Mouse (Mus musculus) spleen, adult 18-20 months (tissue): ENCODE results near the gene Fndc3a.

Experiments used
- DNase-seq, 2 experiments: peaks; one replicate each; pipeline ENCODE4 v3.0.0; 2022; ENCODE audit warnings: mixed read lengths in 2 of 2

Gene Fndc3a

DNA sequence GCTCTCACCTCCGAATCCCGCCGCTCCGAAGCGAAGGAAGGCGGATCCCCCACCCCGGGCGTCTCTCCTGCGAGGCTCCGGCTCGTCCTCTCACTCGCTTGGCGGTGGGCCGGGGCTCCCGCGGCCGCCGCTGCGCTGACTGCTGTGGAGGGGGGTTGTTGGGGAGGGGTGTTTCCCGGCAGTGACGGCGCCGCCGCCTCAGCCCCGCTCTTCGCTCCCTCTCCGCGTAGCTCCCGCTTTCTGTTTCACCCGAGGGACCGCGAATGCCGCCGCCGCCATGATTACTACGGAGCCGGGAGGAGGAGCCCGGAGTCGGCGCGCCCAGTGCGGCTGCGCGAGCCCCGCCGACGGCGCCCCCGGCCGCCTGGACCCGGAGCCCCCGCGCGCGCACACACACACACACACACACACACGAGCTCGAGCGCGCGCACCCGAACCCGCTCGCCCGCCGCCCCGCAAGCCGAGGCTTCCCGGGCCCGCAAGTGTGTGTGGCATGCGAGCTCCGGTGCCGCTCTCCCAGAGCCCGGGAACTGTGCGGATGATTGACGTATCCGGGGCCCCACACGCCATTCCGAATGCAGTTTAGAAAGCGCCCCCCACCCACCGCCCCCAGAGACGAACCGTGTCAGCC, at the start of gene Fndc3a:
TSS of gene Fndc3a (minus strand) at position 294 of the 631 bp plus-strand sequence.
- DNase-seq, result peak; percentile 77 to 85

DNA sequence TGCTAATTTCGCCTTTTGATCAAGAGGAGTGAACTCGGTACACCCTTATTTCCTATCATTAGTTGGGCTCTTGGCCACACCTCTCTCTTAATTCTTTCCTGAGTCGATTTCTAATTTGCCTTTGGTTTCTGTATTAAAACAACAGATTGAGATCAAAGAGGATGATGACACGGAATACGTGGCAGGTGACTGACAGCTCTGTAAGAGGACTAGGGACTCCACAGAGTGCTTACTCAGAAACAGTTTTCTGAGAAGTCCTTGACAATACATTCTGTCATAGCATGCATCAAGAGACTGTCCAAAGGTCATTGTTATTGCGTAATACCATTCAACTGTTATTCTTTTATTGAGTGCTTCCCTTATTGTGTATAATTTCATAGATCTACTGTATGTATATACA, 43.1 kb upstream of the Fndc3a start:
- DNase-seq, result no peak

DNA sequence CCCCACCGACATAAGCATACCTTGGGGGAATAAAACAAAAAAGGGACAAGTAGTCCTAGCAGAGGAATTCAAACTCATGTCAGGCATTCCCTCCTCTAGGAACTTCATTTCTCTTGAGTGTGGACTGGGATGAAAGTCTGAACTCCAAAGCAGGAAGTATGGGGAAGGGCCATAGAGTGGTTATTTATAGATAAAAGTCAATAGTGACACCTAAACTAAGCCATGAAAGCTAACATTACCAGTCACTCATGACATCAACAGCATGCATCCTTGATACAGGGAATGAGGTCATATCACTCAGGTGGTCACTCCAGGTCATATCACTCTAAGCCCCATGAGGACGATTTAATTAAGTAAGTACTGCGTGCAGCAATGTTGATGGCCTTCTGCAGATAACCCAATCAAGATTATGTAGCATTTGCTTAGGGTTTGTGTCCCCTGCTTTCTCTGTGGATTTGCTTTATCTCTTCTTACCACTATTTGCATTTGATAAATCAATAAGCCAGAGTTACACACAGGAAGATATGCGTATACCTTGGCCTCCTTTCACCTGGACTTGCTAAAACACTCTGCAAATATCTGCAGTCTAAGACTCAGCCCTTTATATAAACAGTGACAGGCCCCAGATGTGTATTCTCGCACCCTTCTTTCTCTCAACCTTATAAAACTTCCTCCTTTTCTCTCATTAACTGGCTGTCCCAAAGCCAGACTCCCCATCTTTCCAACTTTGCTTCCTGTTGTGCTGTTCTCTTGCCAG, 40.8 kb upstream of the Fndc3a start:
- no peak for DNase-seq

GRCm38 (mm10) chr14:72748331-72748730, 38.5 kb upstream of the Fndc3a start:
- no peak for DNase-seq

GRCm38 (mm10) chr14:72741667-72742066, 31.9 kb upstream of the Fndc3a start:
- DNase-seq, result no peak

- DNase-seq, result no peak
These were observed 30.5 kb upstream of the Fndc3a start for GRCm38 (mm10) chr14:72740336-72740735.

- no peak for DNase-seq
These were observed 29.8 kb upstream of the Fndc3a start for GRCm38 (mm10) chr14:72739484-72740208.

DNA sequence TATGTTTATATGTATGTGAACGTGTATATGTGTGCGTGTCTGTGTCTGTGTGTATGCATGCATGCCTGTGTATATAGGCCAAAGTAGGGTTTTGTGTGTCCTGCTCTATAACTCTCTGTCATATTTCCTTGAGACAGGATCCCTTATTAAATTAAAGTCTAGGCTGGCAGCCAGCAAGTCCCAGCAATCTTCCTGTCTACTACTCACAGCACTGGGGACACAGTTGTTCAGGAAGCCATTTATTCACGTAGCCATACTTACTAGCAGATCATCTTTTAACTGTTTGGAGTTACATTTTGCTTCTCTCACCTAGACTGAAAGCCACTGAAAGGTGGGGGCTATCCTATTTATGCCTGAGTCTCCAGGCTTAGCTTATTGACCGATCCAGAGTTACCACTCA, 29.0 kb upstream of the Fndc3a start:
- no peak for DNase-seq

- DNase-seq, result no peak
These were observed 28.4 kb upstream of the Fndc3a start for GRCm38 (mm10) chr14:72738217-72738616.

DNA sequence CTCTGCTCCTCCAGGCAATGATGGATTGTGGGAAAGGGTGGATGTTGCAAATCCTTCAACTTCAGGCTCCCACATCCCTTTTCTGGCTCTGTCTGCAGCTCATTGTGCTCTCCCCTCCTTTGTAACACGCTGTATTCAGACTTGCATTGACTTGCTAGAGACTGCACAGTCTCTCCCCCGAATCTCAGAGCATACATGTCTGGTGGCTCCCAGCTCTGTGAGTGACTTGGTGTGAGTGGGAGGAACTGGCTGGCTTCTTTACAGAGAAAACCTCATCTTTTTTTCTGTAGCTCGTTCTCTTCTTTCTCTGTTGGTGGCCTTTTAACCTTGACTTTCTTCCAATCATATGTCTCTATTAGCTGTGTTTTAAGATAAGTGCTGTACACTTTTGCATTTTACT, 16.1 kb upstream of the Fndc3a start:
- no peak for DNase-seq

GRCm38 (mm10) chr14:72722274-72723053, 12.7 kb upstream of the Fndc3a start:
- no peak for DNase-seq

DNA sequence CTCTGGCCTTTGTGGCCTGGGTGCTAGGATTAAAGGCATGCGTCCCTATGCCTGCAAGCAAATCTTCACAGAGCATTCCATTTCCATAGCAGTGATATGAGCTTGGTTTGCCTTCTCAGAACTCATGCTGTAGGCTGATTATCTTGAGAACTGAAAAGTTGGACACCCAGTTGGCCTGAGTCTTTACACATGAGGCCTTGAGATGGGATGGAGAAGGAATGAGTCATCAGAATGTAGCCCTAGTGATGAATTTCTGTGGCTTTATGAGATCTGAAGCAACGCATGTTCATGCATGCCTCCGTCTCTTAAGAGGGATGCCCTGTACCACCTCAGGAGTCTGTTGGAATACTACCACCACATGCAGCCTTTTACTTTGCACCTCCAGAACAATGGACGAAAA, 6.4 kb upstream of the Fndc3a start:
- no peak for DNase-seq

- DNase-seq, result no peak
These were observed 1.3 kb upstream of the Fndc3a start for GRCm38 (mm10) chr14:72711130-72711529.

- peak in 1 of 2 experiments; percentile 20 for DNase-seq
These were observed 681 bp upstream of the Fndc3a start for GRCm38 (mm10) chr14:72710341-72711027.

DNA sequence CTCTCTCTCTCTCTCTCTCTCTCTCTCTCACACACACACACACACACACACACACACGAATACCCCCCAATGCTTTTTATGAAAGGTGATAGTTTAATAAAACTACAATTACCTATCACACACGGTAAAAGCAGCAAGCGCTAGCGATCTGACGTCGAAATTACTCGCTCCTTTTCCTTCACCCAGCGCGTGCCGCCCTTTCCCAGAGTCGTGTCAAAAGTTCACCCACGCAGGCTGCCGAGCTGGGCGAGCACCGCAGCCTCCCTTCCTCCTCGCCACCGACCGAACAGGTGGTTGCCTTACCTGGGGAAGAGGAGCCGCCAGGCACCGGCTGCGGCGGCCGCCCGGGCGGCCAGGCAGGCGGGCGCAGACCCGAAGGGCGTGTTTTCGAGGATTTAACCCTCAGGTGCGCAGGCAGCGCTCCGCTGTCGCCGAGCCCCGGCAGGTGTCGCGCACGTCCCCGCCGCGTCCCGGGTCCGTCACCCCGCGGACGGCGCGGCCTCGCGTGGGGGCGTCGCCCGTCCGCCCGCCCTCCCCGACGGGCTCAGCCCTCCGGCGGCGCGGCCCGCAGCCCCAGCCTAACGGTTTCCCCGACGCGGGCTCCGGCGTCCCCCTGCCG, 603 bp downstream of the Fndc3a start:
- DNase-seq, result peak; percentile 69 to 75

DNA sequence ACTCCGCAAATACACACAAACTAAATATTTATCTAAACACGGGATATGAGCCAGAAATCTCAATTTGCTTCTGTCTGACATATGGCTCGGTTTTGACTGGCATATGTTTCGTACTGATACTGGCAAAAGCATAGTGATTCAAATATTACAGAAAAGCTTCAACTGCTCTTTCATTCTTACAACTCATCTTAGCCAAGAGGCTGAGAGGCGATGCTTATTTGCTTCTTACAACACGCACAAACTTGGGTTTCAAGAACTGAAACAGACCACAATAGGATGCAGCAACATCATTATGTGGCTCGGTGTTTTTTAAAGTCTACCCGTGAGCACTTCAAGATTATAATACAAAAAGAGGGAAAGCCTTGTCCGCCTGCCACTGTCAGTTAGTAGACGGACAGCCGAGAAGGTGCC, 1.2 kb downstream of the Fndc3a start:
- no peak for DNase-seq

GRCm38 (mm10) chr14:72700056-72700455, 9.7 kb downstream of the Fndc3a start:
- no peak for DNase-seq

DNA sequence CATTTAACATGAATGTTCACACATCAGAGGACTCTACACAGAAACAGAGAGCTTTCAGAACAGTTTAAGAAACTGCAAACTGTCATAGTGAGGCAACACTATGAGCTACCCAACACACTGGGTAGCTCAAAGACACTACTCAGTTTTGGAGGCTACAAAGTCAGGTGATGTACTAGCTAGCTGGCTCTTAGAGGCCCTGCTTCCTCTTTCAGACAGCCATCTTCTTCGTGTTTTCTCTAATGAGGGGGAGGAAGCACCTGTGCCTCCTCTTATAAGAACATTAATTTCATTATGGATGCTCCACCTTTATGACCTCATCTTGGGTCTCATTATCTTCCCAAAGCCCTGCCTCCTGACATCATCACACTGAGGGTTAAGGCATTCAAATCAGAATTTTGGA, 18.4 kb downstream of the Fndc3a start:
- DNase-seq, result no peak

GRCm38 (mm10) chr14:72689525-72689924, 20.3 kb downstream of the Fndc3a start:
- DNase-seq, result no peak

DNA sequence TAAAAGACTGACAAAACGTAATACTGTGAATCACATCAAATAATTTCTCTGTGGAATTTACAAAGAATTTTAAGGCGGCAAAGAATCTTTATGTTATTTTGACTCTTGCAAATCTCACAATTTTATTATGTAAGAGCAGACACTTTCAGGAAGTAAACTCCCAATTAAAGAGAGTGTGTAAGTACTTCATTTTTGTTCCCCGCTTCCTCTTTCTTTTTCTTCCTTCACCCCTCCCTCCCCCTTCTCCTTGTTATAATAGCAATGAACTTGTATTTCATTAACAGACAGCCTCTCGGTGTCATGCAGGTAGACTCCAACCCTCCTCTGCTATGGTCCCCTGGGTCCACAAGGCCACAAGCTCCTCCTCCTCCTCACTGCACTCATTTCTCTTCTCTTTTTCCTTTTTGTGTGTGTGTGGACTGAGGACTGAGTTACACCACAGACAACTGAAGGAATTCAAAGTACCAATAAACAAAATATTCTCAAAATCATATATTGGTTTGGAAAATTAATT, 24.9 kb downstream of the Fndc3a start:
- DNase-seq, result peak in 1 of 2 experiments; percentile 13

DNA sequence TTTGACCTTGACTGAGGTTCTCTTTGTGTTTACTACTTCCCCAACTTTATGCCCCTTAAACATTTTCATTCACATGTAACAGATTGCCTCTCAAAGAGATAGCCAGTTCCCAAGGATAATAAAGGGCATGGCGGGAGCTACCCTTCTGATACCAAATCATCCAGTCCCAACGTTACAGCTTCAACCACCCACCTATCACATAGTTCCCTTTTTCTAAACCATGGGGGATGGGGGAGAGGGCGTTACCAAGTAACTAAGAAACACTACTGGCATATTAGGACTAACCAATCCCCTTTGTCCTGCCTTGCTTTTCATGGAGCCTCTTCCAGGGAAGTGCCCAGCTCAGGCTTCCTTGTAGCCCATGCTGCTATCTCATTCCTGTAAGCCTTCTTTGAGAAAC, 32.6 kb downstream of the Fndc3a start:
- DNase-seq, result no peak

DNA sequence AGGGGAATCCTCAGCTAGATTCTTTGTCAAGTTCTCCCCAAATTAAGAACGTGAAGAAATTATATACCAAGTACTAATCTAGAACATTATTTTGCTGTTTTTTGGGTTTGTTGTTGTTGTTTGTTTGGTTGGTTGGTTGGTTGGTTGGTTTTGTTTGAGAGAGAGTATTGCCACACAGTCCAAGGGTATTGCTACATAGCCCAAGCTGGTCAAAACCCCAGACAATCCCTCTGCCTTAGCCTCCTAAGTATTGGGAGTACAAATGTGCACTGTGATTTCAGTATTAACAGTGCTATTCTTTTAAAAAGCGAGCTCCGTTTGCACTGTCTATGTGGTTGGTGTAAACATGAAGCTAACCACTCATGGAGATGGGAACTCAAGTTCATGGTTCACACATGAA, 37.9 kb downstream of the Fndc3a start:
- DNase-seq, result no peak
